11 mouse cellular contexts compared by ENCODE assay signal in genomic region chr13:52879291-52879690, GRCm38 (mm10). TPM values are rescaled to one million over a fixed set of nuclear protein-coding genes. Genes with fewer than 3 reads are reported as not detected.
DNase-seq lines count a peak whose midpoint lies in the region; ATAC-seq and TF ChIP-seq lines count a peak whose summit lies in the region.
"Had no signal": no experiment of that assay in that cellular context is flagged by ENCODE, and none has a peak within 500 bp of the region (broad histone marks: within the 10 kb centered on the region; RNA-seq: fewer than 3 reads in every experiment).

No protein-coding gene starts in this region.

- no peaks in the 10 kb centered on the region for H3K27me3 ChIP-seq in hindbrain, embryonic 13.5 days
- no peaks in the 10 kb centered on the region for H3K27me3 ChIP-seq in hindbrain, embryonic 16.5 days (replicated peaks; ENCODE audit: control insufficient read depth, insufficient read depth, low read length)
- H3K27me3 ChIP-seq in midbrain, embryonic 11.5 days (ENCODE audit: control insufficient read depth, insufficient read depth, low read length): no peaks in the 10 kb centered on the region
- H3K27me3 ChIP-seq in midbrain, embryonic 15.5 days (replicated peaks): no peaks in the 10 kb centered on the region
- no peaks in the 10 kb centered on the region for H3K27me3 ChIP-seq in stomach, embryonic 14.5 days (ENCODE audit: control insufficient read depth, insufficient read depth, low read length)
- H3K27me3 ChIP-seq: intestine, embryonic 15.5 days; neural tube, embryonic 12.5 days; Patski had no signal

- 71% methylated on average over 9 of the region's 9 CpGs for WGBS in hindbrain, embryonic 13.5 days
- WGBS in hindbrain, embryonic 16.5 days: 78% methylated on average over 9 of the region's 9 CpGs
- 77% methylated on average over 9 of the region's 9 CpGs for WGBS in midbrain, embryonic 11.5 days
- 83% methylated on average over 9 of the region's 9 CpGs for WGBS in midbrain, embryonic 15.5 days
- WGBS in stomach, embryonic 14.5 days: 80% methylated on average over 9 of the region's 9 CpGs

- peak overlapping the region; percentile 39; the same call in 1 of the 2 replicates for H3K9ac ChIP-seq in hindbrain, embryonic 13.5 days
- H3K9ac ChIP-seq in hindbrain, embryonic 16.5 days (ENCODE audit: low read depth, low read length): no peak overlapping the region
- H3K9ac ChIP-seq in midbrain, embryonic 11.5 days (ENCODE audit: low read length): no peak overlapping the region
- no peak overlapping the region for H3K9ac ChIP-seq in midbrain, embryonic 15.5 days
- H3K9ac ChIP-seq in stomach, embryonic 14.5 days (replicated peaks; ENCODE audit: low read depth, low read length): no peak overlapping the region
- H3K9ac ChIP-seq: intestine, embryonic 15.5 days; neural tube, embryonic 12.5 days had no signal

- no peak for ATAC-seq in hindbrain, embryonic 13.5 days (ENCODE audit: low FRiP score)
- no peak for ATAC-seq in hindbrain, embryonic 16.5 days
- ATAC-seq in midbrain, embryonic 11.5 days (ENCODE audit: low FRiP score): no peak
- no peak for ATAC-seq in midbrain, embryonic 15.5 days (replicated peaks)
- ATAC-seq in stomach, embryonic 14.5 days (ENCODE audit: insufficient number of reproducible peaks, insufficient read depth, low FRiP score, low read depth): no peak
- ATAC-seq: intestine, embryonic 15.5 days had no signal

- H3K27ac ChIP-seq in hindbrain, embryonic 13.5 days: peak overlapping the region; percentile 77; the same call in 1 of the 2 replicates
- no peak overlapping the region for H3K27ac ChIP-seq in hindbrain, embryonic 16.5 days (ENCODE audit: low read depth, low read length)
- H3K27ac ChIP-seq in midbrain, embryonic 11.5 days (ENCODE audit: low read depth, low read length): no peak overlapping the region
- no peak overlapping the region for H3K27ac ChIP-seq in midbrain, embryonic 15.5 days
- peak overlapping the region; percentile 69 for H3K27ac ChIP-seq in embryonic fibroblast, embryonic 13.5 days (ENCODE audit: insufficient read depth, low read length)
- 0 out of 2 replicates have a peak overlapping the region, but pooled peaks have one; percentile 21 for H3K27ac ChIP-seq in stomach, embryonic 14.5 days (ENCODE audit: low read length)
- H3K27ac ChIP-seq: intestine, embryonic 15.5 days; neural tube, embryonic 12.5 days had no signal

- no peak overlapping the region for H3K4me3 ChIP-seq in hindbrain, embryonic 13.5 days
- no peak overlapping the region for H3K4me3 ChIP-seq in hindbrain, embryonic 16.5 days (ENCODE audit: low read length)
- no peak overlapping the region for H3K4me3 ChIP-seq in midbrain, embryonic 11.5 days (ENCODE audit: low read depth, low read length)
- no peak overlapping the region for H3K4me3 ChIP-seq in midbrain, embryonic 15.5 days
- no peak overlapping the region for H3K4me3 ChIP-seq in embryonic fibroblast, embryonic 13.5 days (ENCODE audit: insufficient read depth, low read length)
- H3K4me3 ChIP-seq in stomach, embryonic 14.5 days (ENCODE audit: low read depth, low read length): no peak overlapping the region
- H3K4me3 ChIP-seq: intestine, embryonic 15.5 days; neural tube, embryonic 12.5 days had no signal

- no peaks in the 10 kb centered on the region for H3K9me3 ChIP-seq in hindbrain, embryonic 13.5 days
- H3K9me3 ChIP-seq in hindbrain, embryonic 16.5 days (ENCODE audit: control insufficient read depth, low read length): no peaks in the 10 kb centered on the region
- no peaks in the 10 kb centered on the region for H3K9me3 ChIP-seq in midbrain, embryonic 11.5 days (ENCODE audit: control insufficient read depth, low read length)
- no peaks in the 10 kb centered on the region for H3K9me3 ChIP-seq in midbrain, embryonic 15.5 days
- no peaks in the 10 kb centered on the region for H3K9me3 ChIP-seq in stomach, embryonic 14.5 days (ENCODE audit: control insufficient read depth, low read depth, low read length)
- H3K9me3 ChIP-seq: intestine, embryonic 15.5 days; neural tube, embryonic 12.5 days had no signal

- H3K36me3 ChIP-seq in hindbrain, embryonic 13.5 days: no peaks in the 10 kb centered on the region
- no peaks in the 10 kb centered on the region for H3K36me3 ChIP-seq in hindbrain, embryonic 16.5 days (ENCODE audit: control insufficient read depth, insufficient read depth, low read length)
- no peaks in the 10 kb centered on the region for H3K36me3 ChIP-seq in midbrain, embryonic 11.5 days (ENCODE audit: control insufficient read depth, insufficient read depth, low read length)
- no peaks in the 10 kb centered on the region for H3K36me3 ChIP-seq in midbrain, embryonic 15.5 days (replicated peaks)
- H3K36me3 ChIP-seq in stomach, embryonic 14.5 days (ENCODE audit: control insufficient read depth, insufficient read depth, low read length): no peaks in the 10 kb centered on the region
- H3K36me3 ChIP-seq: intestine, embryonic 15.5 days; neural tube, embryonic 12.5 days had no signal

- no peak for TF ChIP-seq POLR2A in embryonic fibroblast, embryonic 13.5 days (IDR thresholded peaks at IDR 0.05; ENCODE audit: low read depth, low read length)

- TF ChIP-seq CTCF in embryonic fibroblast, embryonic 13.5 days (IDR thresholded peaks at IDR 0.05; ENCODE audit: borderline replicate concordance, insufficient read depth, low read length): no peak

- H3K4me1 ChIP-seq in hindbrain, embryonic 13.5 days (replicated peaks): peaks cover 52% of the 10 kb centered on the region
- H3K4me1 ChIP-seq in hindbrain, embryonic 16.5 days (ENCODE audit: control insufficient read depth, insufficient read depth, low read depth, low read length): peaks cover 10% of the 10 kb centered on the region
- 0 out of 2 replicates have a peak, but pooled peaks cover 3% of the 10 kb centered on the region for H3K4me1 ChIP-seq in midbrain, embryonic 11.5 days (ENCODE audit: control insufficient read depth, insufficient read depth, low read length)
- H3K4me1 ChIP-seq in midbrain, embryonic 15.5 days: peaks cover 27% of the 10 kb centered on the region
- H3K4me1 ChIP-seq in embryonic fibroblast, embryonic 13.5 days (ENCODE audit: control insufficient read depth, insufficient read depth, low read length): peaks cover 9% of the 10 kb centered on the region
- 0 out of 2 replicates have a peak, but pooled peaks cover 5% of the 10 kb centered on the region for H3K4me1 ChIP-seq in stomach, embryonic 14.5 days (ENCODE audit: control insufficient read depth, insufficient read depth, low read length)

- no peak overlapping the region for H3K4me2 ChIP-seq in hindbrain, embryonic 13.5 days
- H3K4me2 ChIP-seq in hindbrain, embryonic 16.5 days (ENCODE audit: low read length): no peak overlapping the region
- no peak overlapping the region for H3K4me2 ChIP-seq in midbrain, embryonic 11.5 days
- no peak overlapping the region for H3K4me2 ChIP-seq in midbrain, embryonic 15.5 days
- H3K4me2 ChIP-seq in stomach, embryonic 14.5 days (replicated peaks; ENCODE audit: low read depth, low read length): no peak overlapping the region
- H3K4me2 ChIP-seq: intestine, embryonic 15.5 days; neural tube, embryonic 12.5 days had no signal

- peak; percentile 79 for DNase-seq in midbrain, embryonic 11.5 days (ENCODE audit: low spot score, missing footprints)
- no peak for DNase-seq in MN1 (ENCODE audit: low spot score)
- DNase-seq: lung, postnatal 36 days had no signal

RNA-seq across cellular contexts. Expression of gene Auh, which starts 50.2 kb away (rescaled TPM):
- polyA plus RNA-seq in hindbrain, embryonic 13.5 days (2015; fragmentation: Nextera tagmentation; extraction: Ambion mirVana): 61.8 and 64.6 TPM in 2 replicates
- 66.5 and 75.0 TPM in 2 replicates for polyA plus RNA-seq in hindbrain, embryonic 16.5 days (2015; fragmentation: Nextera tagmentation; extraction: Ambion mirVana)
- polyA plus RNA-seq in midbrain, embryonic 11.5 days (2014; fragmentation: Nextera tagmentation; extraction: Ambion mirVana): 38.7 and 39.6 TPM in 2 replicates
- 59.2 and 61.5 TPM in 2 replicates for polyA plus RNA-seq in midbrain, embryonic 15.5 days (2015; fragmentation: Nextera tagmentation; extraction: Ambion mirVana)
- 26.8 and 29.9 TPM in 2 replicates for polyA plus RNA-seq in embryonic fibroblast, embryonic 13.5 days (2011; ENCODE audit: insufficient read length, low read depth, missing spikeins)
- 30.5 and 36.3 TPM in 2 replicates for polyA plus RNA-seq in stomach, embryonic 14.5 days (2014; fragmentation: Nextera tagmentation; extraction: Ambion mirVana)

Comparison
In these comparisons a context has a peak if more than half of its experiments do, and no peak if none do; other contexts are left out.
1. H3K27ac ChIP-seq: peak in hindbrain, embryonic 13.5 days (single experiment), embryonic fibroblast, embryonic 13.5 days (single experiment) and stomach, embryonic 14.5 days (single experiment); none in hindbrain, embryonic 16.5 days (single experiment), midbrain, embryonic 11.5 days (single experiment) and midbrain, embryonic 15.5 days (single experiment).